Mouse (Mus musculus) T-helper 17 cell (primary cell): ENCODE measurements around the gene Ntn3.

Source experiments
- in situ Hi-C, 2 experiments: fragments of 300-600 bp; cut with MboI, MseI; formaldehyde crosslinking; loops; 1 replicate in 1 of 2; 2 replicates in 1 of 2; pipeline ENCODE4 v1.15.1; 2025; ENCODE audit warnings: high pct_unique_total_duplicates in 2 of 2

Ntn3 gene

GRCm38 (mm10) chr17:24191481-24191880 lies 17.9 kb downstream of the Ntn3 start:
- in situ Hi-C loops = no loop called here

GRCm38 (mm10) chr17:24190934-24191333 lies 18.4 kb downstream of the Ntn3 start:
- in situ Hi-C loops = no loop called here

DNA sequence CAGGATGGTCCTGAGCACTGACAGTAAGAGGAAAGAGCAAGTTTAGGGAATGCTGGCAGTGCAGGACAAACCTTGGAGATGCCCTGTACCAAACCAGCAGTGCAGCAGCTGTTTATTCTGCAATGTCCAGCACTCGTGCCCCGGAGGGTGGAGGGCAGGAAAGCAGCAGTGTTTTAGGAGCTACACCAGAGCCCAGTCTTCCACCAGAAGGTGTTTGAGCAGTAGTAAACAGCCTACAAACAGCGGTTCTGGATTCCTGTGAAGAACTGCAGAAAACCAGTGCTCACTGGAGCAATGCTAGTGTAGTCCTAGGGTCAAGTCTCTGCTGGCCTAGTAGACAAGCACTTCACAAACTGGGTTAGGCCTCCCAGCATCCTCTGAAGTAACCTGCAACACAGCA lies 35.1 kb downstream of the Ntn3 start:
- in situ Hi-C loops = no loop called here

- in situ Hi-C loops = no loop called here
These were observed 35.9 kb downstream of the Ntn3 start for GRCm38 (mm10) chr17:24173423-24173822.

DNA sequence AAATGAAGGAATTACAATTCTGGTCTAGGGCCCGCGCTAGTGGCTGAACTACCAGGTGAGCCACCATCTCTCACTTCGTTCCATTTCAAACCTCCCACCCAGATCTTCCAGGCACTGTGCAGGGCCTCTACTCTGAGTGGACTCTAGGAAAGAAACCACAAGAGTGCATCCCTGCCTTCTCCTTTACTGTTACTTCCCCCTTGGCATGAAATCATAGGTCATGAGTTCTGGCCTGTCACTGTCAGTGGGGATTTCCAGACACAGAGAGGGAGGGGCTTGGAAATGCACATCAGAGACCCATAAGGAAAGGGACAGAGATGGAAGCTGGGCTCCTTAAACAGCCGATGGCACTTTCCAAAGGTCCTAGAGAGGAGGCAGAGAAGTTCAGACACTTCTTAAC lies 37.6 kb downstream of the Ntn3 start:
- in situ Hi-C loops = no loop called here

DNA sequence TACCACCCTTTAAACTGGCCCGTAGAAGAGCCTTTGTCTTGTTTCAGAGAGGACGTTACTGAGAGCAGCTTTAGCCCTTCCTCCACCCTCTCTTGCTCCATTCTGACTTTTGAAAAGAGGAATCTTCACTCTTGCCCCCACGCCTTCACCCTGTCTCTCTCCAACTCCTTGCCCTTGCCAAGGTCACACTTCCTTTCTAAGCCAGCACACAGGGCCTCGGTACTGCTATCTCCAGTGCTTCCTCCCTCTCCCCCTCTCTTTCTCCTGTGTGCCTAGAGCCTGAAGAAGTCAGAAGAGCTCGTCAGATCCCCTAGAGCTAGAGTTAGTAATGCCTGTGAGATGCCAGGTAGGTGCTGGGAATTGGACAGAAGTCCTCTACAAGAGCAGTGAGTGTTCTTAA lies 38.6 kb downstream of the Ntn3 start:
- in situ Hi-C loops = no loop called here

DNA sequence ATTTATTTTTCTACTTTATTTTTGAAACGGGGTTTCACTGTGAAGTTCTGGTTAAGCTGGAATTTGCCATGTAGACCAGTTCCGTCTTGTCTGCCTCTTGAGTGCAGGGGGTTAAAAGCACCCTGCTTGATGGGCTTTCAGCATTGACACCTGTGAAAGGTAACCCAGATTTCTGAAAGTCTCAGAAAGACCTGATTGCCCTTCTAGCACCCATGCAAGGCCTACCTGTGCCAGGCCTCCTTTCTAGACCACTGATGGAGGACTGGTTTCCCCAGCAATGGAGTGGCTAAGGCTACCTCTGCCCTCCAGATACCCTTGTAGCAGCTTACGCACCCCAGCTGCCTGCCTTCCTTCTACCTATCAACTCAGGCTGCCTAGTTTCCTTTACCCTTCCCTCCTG lies 39.2 kb downstream of the Ntn3 start:
- in situ Hi-C loops = no loop called here

DNA sequence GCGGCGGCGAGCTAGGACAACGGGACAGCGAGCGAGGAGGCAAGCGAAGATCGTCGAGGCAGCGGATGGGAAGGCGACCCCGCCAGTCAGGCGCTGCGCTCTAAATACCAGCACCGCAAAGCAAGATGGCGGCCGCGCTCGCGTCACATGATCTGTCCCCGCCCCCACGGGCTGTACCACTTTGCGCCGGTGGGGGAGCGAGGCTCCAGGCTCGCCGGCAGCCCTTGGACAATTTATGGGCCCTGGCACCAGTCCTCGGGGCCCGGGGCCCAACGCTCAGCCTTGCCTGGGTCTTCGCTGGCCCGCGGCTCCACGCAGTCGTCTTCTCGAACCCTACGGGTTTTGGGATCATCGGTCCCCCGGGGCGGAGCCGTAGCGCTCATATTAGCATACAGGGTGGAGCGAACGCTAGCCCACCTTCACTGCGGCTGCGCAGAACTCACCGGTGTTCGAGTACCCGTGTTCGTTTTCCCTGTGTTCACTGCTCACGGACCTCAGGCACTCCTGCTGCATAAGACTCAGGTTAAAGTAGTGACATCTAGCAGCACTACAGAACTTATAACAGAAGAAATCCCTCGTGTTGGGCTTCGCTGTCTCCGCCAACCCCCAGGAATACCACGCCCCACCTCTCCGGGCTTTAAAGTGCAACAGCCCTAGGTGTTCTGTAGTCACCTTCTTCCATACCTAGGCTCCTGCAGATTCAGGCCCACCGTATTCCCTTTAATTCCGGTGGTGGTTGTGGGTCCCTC lies 39.8 kb downstream of the Ntn3 start, which contains the start of gene Atp6v0c:
Gene Atp6v0c (minus strand): TSS at position 386 of the 749 bp plus-strand sequence.
- in situ Hi-C loops = loop anchor here in 1 of 2 experiments (5.0 kb wide), 1 partner anchor 38 kb away; the partner anchor contains the start of genes Ntn3 and Tbc1d24

DNA sequence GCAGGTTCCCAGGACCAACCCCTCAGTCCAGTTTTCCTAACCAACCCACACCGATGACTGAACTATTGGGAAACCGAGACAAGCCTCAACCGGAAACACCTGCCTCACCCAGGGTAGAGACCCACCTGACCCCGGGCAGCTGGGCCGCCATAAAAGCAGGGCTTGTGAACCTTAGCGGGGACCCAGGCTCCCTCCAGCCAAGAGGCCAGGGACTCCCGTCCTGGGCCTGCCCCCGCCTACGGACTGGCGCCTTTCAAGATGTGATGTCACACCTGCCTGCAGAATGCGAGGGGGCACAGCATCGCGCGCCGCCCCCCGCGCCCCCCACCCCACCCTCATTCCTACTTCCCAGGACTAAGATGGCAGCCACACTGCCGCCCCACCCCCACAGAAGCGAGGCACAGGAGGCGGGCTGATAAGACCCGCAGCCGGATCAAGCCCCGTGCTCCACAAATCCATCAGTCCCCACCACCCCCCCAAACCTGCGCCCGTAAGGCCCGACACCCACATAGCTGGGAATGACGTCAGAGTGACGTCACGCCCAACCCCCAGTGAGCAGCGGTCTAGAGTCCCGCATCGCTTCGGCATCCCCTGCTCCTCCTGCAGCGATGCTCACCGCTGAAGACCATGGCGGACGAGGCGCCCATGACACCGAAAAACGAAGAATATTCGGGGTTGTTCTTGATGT lies 40.6 kb downstream of the Ntn3 start:
- in situ Hi-C loops = loop anchor here in 1 of 2 experiments (5.0 kb wide), 1 partner anchor 39 kb away; the partner anchor contains the start of genes Ntn3 and Tbc1d24

GRCm38 (mm10) chr17:24167891-24168505 lies 41.3 kb downstream of the Ntn3 start:
- in situ Hi-C loops = loop anchor here in 1 of 2 experiments (5.0 kb wide), 1 partner anchor 39 kb away; the partner anchor contains the start of genes Ntn3 and Tbc1d24

DNA sequence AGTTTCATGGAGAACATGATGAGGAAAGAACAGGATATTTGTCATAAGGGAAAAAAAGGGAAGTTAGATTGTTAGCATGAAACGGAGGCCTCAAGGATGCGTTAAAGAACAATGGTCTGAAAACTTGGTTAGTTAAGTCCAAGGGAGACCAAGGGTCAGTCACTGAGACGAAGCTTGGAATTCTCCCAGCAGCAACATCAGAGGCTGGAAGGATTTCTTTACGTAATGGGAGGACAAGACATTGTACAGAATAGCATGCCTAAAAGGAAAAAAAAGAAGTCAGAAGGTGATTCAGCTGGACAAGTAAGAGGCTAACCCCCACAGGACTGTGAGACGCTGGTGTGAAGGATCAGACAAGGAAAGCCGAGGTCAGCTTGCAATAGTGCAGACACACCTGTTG lies 42.2 kb downstream of the Ntn3 start:
- in situ Hi-C loops = loop anchor here in 1 of 2 experiments (5.0 kb wide), 1 partner anchor 40 kb away; the partner anchor contains the start of genes Ntn3 and Tbc1d24

DNA sequence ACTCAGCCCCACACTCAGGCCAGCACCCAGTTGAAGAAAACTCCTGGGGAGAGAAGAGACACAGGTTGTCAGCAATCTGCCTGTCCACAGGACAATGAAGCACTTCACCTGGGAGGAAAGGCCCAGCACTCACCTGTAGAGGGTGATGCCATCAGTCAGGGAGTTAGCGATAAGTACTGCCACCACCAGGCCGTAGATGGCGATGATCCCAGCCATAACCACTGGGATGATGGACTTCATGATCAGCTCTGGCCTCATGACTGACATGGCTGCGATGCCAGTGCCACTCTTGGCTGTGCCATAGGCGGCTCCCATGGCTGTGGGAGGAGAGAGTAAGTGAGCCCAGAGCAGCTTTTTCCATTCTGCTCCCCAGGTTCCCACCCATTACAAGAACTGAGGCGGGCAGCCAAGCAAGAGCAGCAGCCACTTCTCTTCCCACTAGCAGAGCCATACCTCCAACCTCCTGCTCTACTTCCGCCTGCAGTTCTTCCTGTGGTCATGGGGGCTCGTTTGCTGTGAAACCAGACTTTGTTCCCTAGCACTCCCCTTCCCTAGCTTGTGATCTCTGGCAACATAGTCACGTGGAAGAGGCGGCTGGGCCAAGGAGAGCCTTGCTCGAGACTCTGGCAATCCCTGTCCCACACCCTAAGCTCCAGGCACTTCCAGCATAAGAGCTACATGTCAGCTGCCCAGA lies 44.6 kb downstream of the Ntn3 start:
- in situ Hi-C loops = loop anchor here in 1 of 2 experiments (5.0 kb wide), 1 partner anchor 43 kb away; the partner anchor contains the start of genes Ntn3 and Tbc1d24

DNA sequence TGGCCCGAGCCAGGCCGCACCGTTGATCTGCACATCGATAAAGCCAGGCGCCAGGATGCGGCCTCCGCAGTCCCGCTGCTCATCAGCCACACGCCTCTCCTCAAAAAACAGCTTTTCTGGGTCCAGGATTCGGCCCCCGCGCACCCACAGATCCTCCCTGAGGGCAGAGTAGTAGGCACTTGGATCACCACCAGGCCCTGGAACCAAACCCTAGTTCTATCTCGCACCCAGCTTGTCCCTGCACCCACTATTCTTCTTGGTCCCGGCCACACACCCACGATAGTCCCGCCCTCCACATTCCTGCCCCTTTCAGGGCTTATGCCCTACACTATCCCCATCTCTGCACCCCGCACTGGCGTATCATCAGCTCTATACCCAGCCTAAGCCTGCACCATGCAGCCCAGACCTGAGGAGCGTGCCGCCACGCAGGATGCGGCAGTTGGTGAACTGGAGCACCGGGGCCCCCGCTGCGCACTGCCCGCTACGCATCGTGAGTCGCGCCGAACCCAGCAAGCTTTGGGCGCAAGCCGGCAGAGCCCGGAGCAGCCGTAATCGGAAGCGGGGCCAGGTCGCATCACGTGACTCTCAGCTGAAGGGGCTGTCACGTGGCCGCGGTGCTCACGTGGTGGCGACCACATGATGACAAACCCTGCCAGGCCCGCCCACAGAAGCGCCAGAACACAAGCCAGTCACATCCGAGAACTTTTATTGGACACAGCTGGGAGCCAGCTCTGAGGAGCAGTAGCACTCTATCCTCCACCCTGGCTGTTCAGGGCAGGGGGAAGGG lies 46.0 kb downstream of the Ntn3 start, which contains the start of gene Amdhd2:
Gene Amdhd2 (minus strand): TSS at position 591 of the 787 bp plus-strand sequence.
- in situ Hi-C loops = no loop called here

- in situ Hi-C loops = no loop called here
These were observed 46.7 kb downstream of the Ntn3 start for GRCm38 (mm10) chr17:24162584-24163175.

DNA sequence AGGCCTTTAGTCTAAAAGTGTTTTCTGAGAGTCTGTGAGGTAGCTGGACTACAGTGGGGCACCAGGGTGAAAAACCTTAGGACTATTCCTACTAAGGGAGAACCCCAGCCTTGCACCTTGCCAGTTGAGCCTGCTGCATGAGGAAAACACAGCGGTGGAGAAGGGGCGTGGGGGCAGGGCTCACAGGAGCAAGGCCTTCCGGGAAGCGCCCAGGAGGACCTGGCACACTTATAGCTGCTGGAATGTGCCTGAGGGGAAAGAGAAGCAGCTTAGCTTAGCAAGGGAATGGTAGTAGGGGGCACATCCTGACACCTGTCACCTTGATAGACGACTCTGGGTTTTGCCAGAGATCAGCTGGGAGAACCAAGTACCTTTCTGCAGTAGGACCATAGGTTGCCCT lies 47.9 kb downstream of the Ntn3 start:
- in situ Hi-C loops = no loop called here

GRCm38 (mm10) chr17:24157526-24157925 lies 51.8 kb downstream of the Ntn3 start:
- in situ Hi-C loops = no loop called here

GRCm38 (mm10) chr17:24157121-24157520 lies 52.2 kb downstream of the Ntn3 start:
- in situ Hi-C loops = no loop called here

DNA sequence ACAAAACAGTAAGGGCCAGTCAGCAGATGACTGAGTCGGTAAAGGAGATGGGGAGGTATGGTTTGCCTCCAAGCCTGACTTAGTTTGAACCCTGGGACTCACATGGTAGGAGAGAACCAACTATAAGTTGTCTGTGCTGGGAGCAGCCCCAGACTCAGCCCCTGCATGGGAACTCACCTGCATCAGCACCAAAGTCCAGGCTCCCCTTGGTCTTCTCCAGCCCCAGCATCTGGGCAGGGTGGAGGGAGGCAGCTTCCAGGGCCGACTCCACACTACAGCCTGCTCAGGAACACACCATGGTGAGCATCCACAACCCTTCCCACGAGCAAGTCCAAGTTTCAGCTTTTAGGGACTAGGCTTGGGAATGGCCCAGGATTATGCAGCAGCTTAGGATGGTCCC lies 52.9 kb downstream of the Ntn3 start:
- in situ Hi-C loops = no loop called here

GRCm38 (mm10) chr17:24155742-24156141 lies 53.6 kb downstream of the Ntn3 start:
- in situ Hi-C loops = no loop called here

DNA sequence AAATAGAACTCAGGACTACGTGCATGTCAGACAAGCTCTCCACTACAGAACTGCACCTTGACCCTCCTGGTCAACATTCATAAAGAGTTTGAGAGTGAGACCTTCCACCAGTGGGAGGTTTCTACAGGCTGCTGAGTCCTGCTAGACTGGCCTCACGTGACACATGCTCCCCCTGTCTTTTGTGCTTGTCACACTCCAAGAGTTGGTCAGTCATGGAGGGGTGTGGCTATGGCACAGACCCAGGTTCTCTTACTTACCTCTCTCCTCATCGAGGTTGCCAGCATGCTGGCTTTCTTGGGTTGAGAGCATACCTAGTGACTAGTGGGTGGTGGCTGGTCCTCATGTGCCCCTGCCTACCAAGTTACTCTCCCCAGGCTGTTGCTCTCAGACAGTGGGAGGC lies 54.9 kb downstream of the Ntn3 start:
- in situ Hi-C loops = no loop called here
